In the genomic region with DNA sequence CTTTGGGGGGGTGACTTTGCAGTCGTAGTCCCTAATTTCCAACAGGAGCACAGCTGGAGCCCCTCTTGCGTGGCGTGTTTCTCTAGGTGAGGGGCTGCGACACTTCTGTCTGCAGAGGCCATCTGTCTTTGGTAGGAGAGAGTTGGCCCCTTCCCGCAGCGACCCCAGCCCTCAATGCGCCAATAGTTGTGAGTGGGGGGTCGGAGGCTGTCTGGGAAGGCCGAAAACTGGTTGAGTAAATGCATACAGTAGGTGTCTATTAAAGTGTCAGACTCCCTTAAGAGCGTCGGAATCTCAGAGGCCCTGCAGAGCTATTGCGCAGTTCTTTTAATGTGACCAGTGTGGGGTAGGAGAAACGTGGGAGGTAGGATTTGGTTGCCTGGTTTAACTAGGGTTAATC, we compare ENCODE assay signal across 10 mouse cellular contexts. TPM values are rescaled to one million over a fixed set of nuclear protein-coding genes. Genes with fewer than 3 reads are reported as not detected.
A peak's percentile ranks its signal among the peaks of the same experiment; 100 is the strongest.
DNase-seq lines count a peak whose midpoint lies in the region; ATAC-seq lines count a peak whose summit lies in the region.
"Had no signal": no experiment of that assay in that cellular context is flagged by ENCODE, and none has a peak within 500 bp of the region (broad histone marks: within the 10 kb centered on the region; RNA-seq: fewer than 3 reads in every experiment).

No protein-coding gene starts in this region.

- 11% methylated on average over 13 of the region's 13 CpGs for WGBS in heart, embryonic 10.5 days
- 7% methylated on average over 13 of the region's 13 CpGs for WGBS in embryonic facial prominence, embryonic 10.5 days
- WGBS in hindbrain, embryonic 16.5 days, result 18% methylated on average over 13 of the region's 13 CpGs
- 6% methylated on average over 13 of the region's 13 CpGs for WGBS in midbrain, embryonic 12.5 days

- no peak for DNase-seq in heart, embryonic 10.5 days (ENCODE audit: low spot score)
- no peak for DNase-seq in heart, postnatal 36 days
- DNase-seq in embryonic facial prominence, embryonic 10.5 days (ENCODE audit: low spot score), result peak; percentile 32
- no peak for DNase-seq in thymus, adult 18-20 months
- DNase-seq in cerebellum, adult 18-20 months, result no peak
- DNase-seq in kidney, postnatal 10 days, result no peak
- DNase-seq: kidney, adult 2 months; right cerebral cortex, postnatal 25 days had no signal

- no peak for ATAC-seq in hindbrain, embryonic 16.5 days
- ATAC-seq in midbrain, embryonic 12.5 days (ENCODE audit: low FRiP score, low read depth), result no peak

- peak overlapping the region; percentile 63 for H3K4me3 ChIP-seq in heart, embryonic 10.5 days
- H3K4me3 ChIP-seq in embryonic facial prominence, embryonic 10.5 days, result peak overlapping the region; percentile 71
- H3K4me3 ChIP-seq in hindbrain, embryonic 16.5 days (ENCODE audit: low read length), result peak overlapping the region; percentile 48; the same call in 1 of the 2 replicates
- peak overlapping the region; percentile 50 for H3K4me3 ChIP-seq in midbrain, embryonic 12.5 days

- H3K27ac ChIP-seq in heart, embryonic 10.5 days, result no peak overlapping the region
- H3K27ac ChIP-seq in embryonic facial prominence, embryonic 10.5 days (replicated peaks), result peak overlapping the region; percentile 93
- no peak overlapping the region for H3K27ac ChIP-seq in hindbrain, embryonic 16.5 days (ENCODE audit: low read depth, low read length)
- no peak overlapping the region for H3K27ac ChIP-seq in midbrain, embryonic 12.5 days (replicated peaks)

- H3K9ac ChIP-seq in hindbrain, embryonic 16.5 days (ENCODE audit: low read depth, low read length), result peak overlapping the region; percentile 32; the same call in 1 of the 2 replicates
- H3K9ac ChIP-seq in midbrain, embryonic 12.5 days (replicated peaks), result peak overlapping the region; percentile 59; the same call in 1 of the 2 replicates

- H3K4me2 ChIP-seq in hindbrain, embryonic 16.5 days (ENCODE audit: low read length), result peak overlapping the region; percentile 90; the same call in 1 of the 2 replicates
- H3K4me2 ChIP-seq in midbrain, embryonic 12.5 days (replicated peaks), result peak overlapping the region; percentile 79

- no peaks in the 10 kb centered on the region for H3K9me3 ChIP-seq in heart, embryonic 10.5 days
- no peaks in the 10 kb centered on the region for H3K9me3 ChIP-seq in embryonic facial prominence, embryonic 10.5 days
- no peaks in the 10 kb centered on the region for H3K9me3 ChIP-seq in hindbrain, embryonic 16.5 days (ENCODE audit: control insufficient read depth, low read length)
- no peaks in the 10 kb centered on the region for H3K9me3 ChIP-seq in midbrain, embryonic 12.5 days

- no peaks in the 10 kb centered on the region for H3K36me3 ChIP-seq in heart, embryonic 10.5 days
- H3K36me3 ChIP-seq in embryonic facial prominence, embryonic 10.5 days (replicated peaks), result peaks cover 12% of the 10 kb centered on the region
- H3K36me3 ChIP-seq in hindbrain, embryonic 16.5 days (ENCODE audit: control insufficient read depth, insufficient read depth, low read length), result no peaks in the 10 kb centered on the region
- no peaks in the 10 kb centered on the region for H3K36me3 ChIP-seq in midbrain, embryonic 12.5 days

- H3K27me3 ChIP-seq in heart, embryonic 10.5 days (ENCODE audit: insufficient read depth, poor library complexity, severe bottlenecking), result peaks cover 93% of the 10 kb centered on the region
- peaks cover 96% of the 10 kb centered on the region for H3K27me3 ChIP-seq in embryonic facial prominence, embryonic 10.5 days (replicated peaks; ENCODE audit: low read depth, poor library complexity, severe bottlenecking)
- peaks cover 39% of the 10 kb centered on the region for H3K27me3 ChIP-seq in hindbrain, embryonic 16.5 days (replicated peaks; ENCODE audit: control insufficient read depth, insufficient read depth, low read length)
- H3K27me3 ChIP-seq in midbrain, embryonic 12.5 days, result peaks cover 96% of the 10 kb centered on the region

- intact Hi-C loops in heart, postnatal 36 days (cut with DNase I), result no loop called here

- peaks cover 62% of the 10 kb centered on the region for H3K4me1 ChIP-seq in heart, embryonic 10.5 days
- H3K4me1 ChIP-seq in embryonic facial prominence, embryonic 10.5 days, result peaks cover 91% of the 10 kb centered on the region
- peaks cover 26% of the 10 kb centered on the region for H3K4me1 ChIP-seq in hindbrain, embryonic 16.5 days (ENCODE audit: control insufficient read depth, insufficient read depth, low read depth, low read length)
- H3K4me1 ChIP-seq in midbrain, embryonic 12.5 days, result peaks cover 72% of the 10 kb centered on the region

RNA-seq across cellular contexts. Expression of gene Dlk1, which starts 1.5 kb away (rescaled TPM):
- polyA plus RNA-seq in heart, embryonic 10.5 days (2016; fragmentation: Nextera tagmentation; extraction: Ambion mirVana), result 56.8 and 345 TPM in 2 replicates
- under 1 TPM; 0.22 to 1.00 TPM for total RNA-seq in heart, postnatal 36 days (2021)
- 287 and 291 TPM in 2 replicates for polyA plus RNA-seq in embryonic facial prominence, embryonic 10.5 days (2016; fragmentation: Nextera tagmentation; extraction: Ambion mirVana)
- 57.7 and 84.8 TPM in 2 replicates for polyA plus RNA-seq in hindbrain, embryonic 16.5 days (2015; fragmentation: Nextera tagmentation; extraction: Ambion mirVana)
- 87.5 and 95.9 TPM in 2 replicates for polyA plus RNA-seq in midbrain, embryonic 12.5 days (2016; fragmentation: Nextera tagmentation; extraction: Ambion mirVana)
